Mouse (Mus musculus): ENCODE data around the gene Gm4924. TPM values are rescaled to one million over a fixed set of nuclear protein-coding genes. Genes with fewer than 3 reads are reported as not detected.

The Gm4924 gene
- 12.4 and 13.2 TPM in 2 replicates for polyA plus RNA-seq (2015; fragmentation: Nextera tagmentation; extraction: Ambion mirVana)

GRCm38 (mm10) chr10:82354083-82355010 is at the start of gene Gm4924:
TSS of gene Gm4924 (plus strand) at chr10:82354255.
- no peaks in the 10 kb centered on the region for H3K4me1 ChIP-seq
- peaks cover 22% of the 10 kb centered on the region for H3K36me3 ChIP-seq (ENCODE audit: poor library complexity, severe bottlenecking)
- peak within 1 kb of the TSS; percentile 66 for H3K4me3 ChIP-seq
- WGBS: 4% methylated on average over 34 of the region's 34 CpGs
- H3K9me3 ChIP-seq (replicated peaks): peaks cover 31% of the 10 kb centered on the region
- peak within 1 kb of the TSS; percentile 58 for H3K4me2 ChIP-seq
- ATAC-seq: peak; percentile 100
- H3K27me3 ChIP-seq: no peaks in the 10 kb centered on the region
- peak within 1 kb of the TSS; percentile 82 for H3K9ac ChIP-seq
- H3K27ac ChIP-seq: peak within 1 kb of the TSS; percentile 98

DNA sequence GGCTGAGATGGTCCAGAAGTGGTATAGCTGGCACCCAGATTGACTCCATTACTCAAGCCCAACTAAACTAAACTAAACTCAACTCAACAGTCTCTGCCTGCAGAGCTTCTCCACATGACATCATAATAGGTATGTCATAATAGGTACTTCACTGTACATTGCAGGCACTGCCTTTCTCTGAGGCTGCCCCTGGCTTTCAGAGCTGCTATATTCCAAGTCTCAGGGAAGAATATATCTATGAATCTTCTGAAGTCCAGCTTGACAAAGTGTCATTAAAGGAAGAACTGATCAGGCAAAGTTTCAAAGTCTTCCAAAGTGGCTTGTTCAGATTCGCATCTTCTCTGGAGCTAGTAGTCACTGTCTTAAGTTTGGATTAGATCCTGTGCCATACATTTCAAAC is 37.6 kb upstream of the Gm4924 start, which contains the start of gene 4932415D10Rik:
Gene 4932415D10Rik, minus strand, starts transcription at position 101 of the 400 bp plus-strand sequence.
- Histone ChIP-seq H3K27me3 (no peaks in the 10 kb centered on the region), H3K4me1 (no peaks in the 10 kb centered on the region), H3K9me3 (replicated peaks) (peaks cover 4% of the 10 kb centered on the region), H3K36me3 (ENCODE audit: poor library complexity, severe bottlenecking) (no peaks in the 10 kb centered on the region), H3K4me2 (no peak within 1 kb of the TSS), H3K27ac (no peak within 1 kb of the TSS), H3K4me3 (no peak within 1 kb of the TSS), H3K9ac (no peak within 1 kb of the TSS)
- no peak for ATAC-seq
- WGBS: 94% methylated on average over 1 of the region's 1 CpGs

DNA sequence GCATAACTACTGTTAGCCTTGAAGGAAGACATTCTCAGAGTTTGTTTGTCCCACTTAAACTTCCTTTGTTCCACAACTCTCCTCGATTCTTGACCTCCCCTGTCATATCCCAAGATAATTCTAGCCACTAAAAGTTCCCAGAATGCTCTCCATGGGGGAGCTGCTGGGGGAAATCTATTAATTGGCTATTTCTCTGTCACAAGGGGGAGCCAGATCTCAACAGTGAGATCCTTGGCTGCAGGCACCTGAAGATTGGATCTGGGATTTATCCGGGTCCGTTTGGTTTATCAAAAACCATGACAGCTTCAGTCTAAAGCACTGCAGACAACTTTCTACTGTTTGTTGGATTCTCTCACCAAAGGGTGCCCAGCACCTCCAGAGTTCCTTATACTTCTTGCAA is 33.9 kb upstream of the Gm4924 start:
- 69% methylated on average over 3 of the region's 3 CpGs for WGBS
- no peaks in the 10 kb centered on the region for H3K36me3 ChIP-seq (ENCODE audit: poor library complexity, severe bottlenecking)
- H3K9me3 ChIP-seq (replicated peaks): peaks cover 8% of the 10 kb centered on the region
- H3K4me3 ChIP-seq: no peak overlapping the region
- ATAC-seq: no peak
- no peak overlapping the region for H3K9ac ChIP-seq
- H3K27ac ChIP-seq: no peak overlapping the region
- no peak overlapping the region for H3K4me2 ChIP-seq
- no peaks in the 10 kb centered on the region for H3K27me3 ChIP-seq
- no peaks in the 10 kb centered on the region for H3K4me1 ChIP-seq

- ATAC-seq: no peak
- Histone ChIP-seq H3K9ac (no peak overlapping the region), H3K9me3 (replicated peaks) (peaks cover 7% of the 10 kb centered on the region; the same call in 1 of the 2 replicates), H3K36me3 (ENCODE audit: poor library complexity, severe bottlenecking) (no peaks in the 10 kb centered on the region), H3K4me1 (no peaks in the 10 kb centered on the region), H3K4me3 (no peak overlapping the region), H3K4me2 (no peak overlapping the region), H3K27ac (no peak overlapping the region), H3K27me3 (no peaks in the 10 kb centered on the region)
- 79% methylated on average over 5 of the region's 5 CpGs for whole genome bisulfite sequencing
Measured at GRCm38 (mm10) chr10:82329826-82330225, 24.2 kb upstream of the Gm4924 start.

DNA sequence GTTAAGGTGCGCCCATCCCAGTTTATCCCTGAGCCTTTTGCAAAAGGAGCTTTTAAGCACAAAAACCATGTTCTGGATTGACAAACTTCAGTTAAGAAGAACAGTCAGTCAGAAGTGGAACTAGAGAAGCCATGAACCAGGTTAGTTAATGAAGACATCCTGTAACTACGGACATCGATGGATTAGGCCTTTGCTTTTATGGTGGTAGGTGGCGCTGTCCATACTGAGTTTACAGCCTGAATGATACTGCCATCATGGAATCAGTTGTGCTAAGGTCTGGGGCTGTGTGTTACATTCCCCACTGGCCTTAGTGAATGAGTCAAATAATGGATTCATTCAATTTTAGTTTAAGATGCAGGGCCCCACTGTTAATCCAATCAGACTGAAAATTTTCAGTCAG is 1.3 kb downstream of the Gm4924 start:
- Histone ChIP-seq H3K9me3 (replicated peaks) (peaks cover 35% of the 10 kb centered on the region), H3K27ac (no peak overlapping the region), H3K36me3 (ENCODE audit: poor library complexity, severe bottlenecking) (peaks cover 22% of the 10 kb centered on the region), H3K4me2 (no peak overlapping the region), H3K4me3 (no peak overlapping the region), H3K9ac (no peak overlapping the region), H3K27me3 (no peaks in the 10 kb centered on the region), H3K4me1 (no peaks in the 10 kb centered on the region)
- 99% methylated on average over 4 of the region's 4 CpGs for WGBS
- ATAC-seq: no peak

DNA sequence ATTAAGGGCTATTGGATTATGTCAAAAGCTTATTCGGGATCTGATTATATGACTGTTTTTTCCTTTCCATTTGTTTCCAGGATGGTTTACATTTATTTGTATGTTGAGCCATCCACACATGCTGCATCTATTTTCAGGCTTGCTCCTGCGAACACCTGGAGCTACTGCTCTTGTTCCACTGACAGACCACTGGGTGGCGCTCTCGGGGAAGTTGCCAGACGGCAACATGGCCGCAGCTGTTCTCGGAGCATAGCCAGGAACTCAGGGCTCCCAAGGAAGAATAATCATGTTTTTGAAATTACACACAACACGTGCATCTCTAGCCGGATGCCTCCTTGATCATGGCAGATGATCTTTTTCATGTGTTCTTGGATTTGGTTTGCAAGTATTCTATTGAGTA is 7.9 kb downstream of the Gm4924 start:
- 88% methylated on average over 9 of the region's 9 CpGs for WGBS
- Histone ChIP-seq H3K27me3 (no peaks in the 10 kb centered on the region), H3K9ac (no peak overlapping the region), H3K4me2 (no peak overlapping the region), H3K4me3 (no peak overlapping the region), H3K36me3 (ENCODE audit: poor library complexity, severe bottlenecking) (peaks cover 37% of the 10 kb centered on the region), H3K4me1 (no peaks in the 10 kb centered on the region), H3K9me3 (replicated peaks) (peaks cover 57% of the 10 kb centered on the region), H3K27ac (no peak overlapping the region)
- no peak for ATAC-seq

DNA sequence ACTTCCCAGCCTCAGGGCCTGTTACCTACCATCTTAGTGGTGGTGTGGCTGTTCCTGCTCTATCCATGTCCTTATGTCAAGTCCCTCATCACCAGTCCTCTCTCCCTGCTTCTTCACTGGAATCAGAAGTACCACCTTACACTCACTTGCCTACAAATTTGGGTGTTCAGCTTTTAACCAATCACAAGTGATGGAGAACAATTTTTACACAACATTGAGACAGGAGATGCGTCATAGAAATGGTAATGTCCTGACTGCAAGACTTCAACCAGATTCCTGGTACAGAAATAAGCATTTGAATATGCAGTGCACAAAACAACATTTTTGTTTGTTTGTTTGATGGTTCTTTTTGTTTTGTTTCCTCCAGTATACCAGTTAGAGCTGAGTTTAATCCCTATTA is 28.9 kb downstream of the Gm4924 start:
- no peaks in the 10 kb centered on the region for H3K27me3 ChIP-seq
- no peak overlapping the region for H3K4me2 ChIP-seq
- no peaks in the 10 kb centered on the region for H3K4me1 ChIP-seq
- H3K4me3 ChIP-seq: no peak overlapping the region
- H3K9ac ChIP-seq: no peak overlapping the region
- H3K9me3 ChIP-seq (replicated peaks): peaks cover 53% of the 10 kb centered on the region
- no peak overlapping the region for H3K27ac ChIP-seq
- WGBS: 98% methylated on average over 1 of the region's 1 CpGs
- ATAC-seq: no peak
- peaks cover 21% of the 10 kb centered on the region for H3K36me3 ChIP-seq (ENCODE audit: poor library complexity, severe bottlenecking)

- no peak for ATAC-seq
- Histone ChIP-seq H3K4me1 (no peaks in the 10 kb centered on the region), H3K27me3 (no peaks in the 10 kb centered on the region), H3K4me3 (no peak overlapping the region), H3K9me3 (replicated peaks) (peaks cover 20% of the 10 kb centered on the region), H3K4me2 (no peak overlapping the region), H3K27ac (no peak overlapping the region), H3K36me3 (ENCODE audit: poor library complexity, severe bottlenecking) (peaks cover 7% of the 10 kb centered on the region), H3K9ac (no peak overlapping the region)
- WGBS: 82% methylated on average over 1 of the region's 1 CpGs
Measured at GRCm38 (mm10) chr10:82409511-82409910, 55.5 kb downstream of the Gm4924 start.

GRCm38 (mm10) chr10:82423631-82424030 is 69.6 kb downstream of the Gm4924 start:
- H3K4me1 ChIP-seq: no peaks in the 10 kb centered on the region
- no peak overlapping the region for H3K27ac ChIP-seq
- H3K4me3 ChIP-seq: no peak overlapping the region
- no peaks in the 10 kb centered on the region for H3K36me3 ChIP-seq (ENCODE audit: poor library complexity, severe bottlenecking)
- peaks cover 37% of the 10 kb centered on the region for H3K9me3 ChIP-seq (replicated peaks)
- ATAC-seq: no peak
- no peak overlapping the region for H3K4me2 ChIP-seq
- H3K27me3 ChIP-seq: no peaks in the 10 kb centered on the region
- H3K9ac ChIP-seq: no peak overlapping the region

Other genes starting within 250 kb of the Gm4924 start
- 8.9 and 9.2 TPM in 2 replicates for gene AU041133, start 226.2 kb upstream of the Gm4924 start, polyA plus RNA-seq (2015; fragmentation: Nextera tagmentation; extraction: Ambion mirVana)
- gene Zfp938, start 113.0 kb upstream of the Gm4924 start, polyA plus RNA-seq (2015; fragmentation: Nextera tagmentation; extraction: Ambion mirVana): 17.7 and 21.6 TPM in 2 replicates
- gene 4932415D10Rik, start 37.7 kb upstream of the Gm4924 start, polyA plus RNA-seq (2015; fragmentation: Nextera tagmentation; extraction: Ambion mirVana): not detected in 2 replicates
- not detected in 2 replicates for gene Gm1553, start 138.4 kb downstream of the Gm4924 start, polyA plus RNA-seq (2015; fragmentation: Nextera tagmentation; extraction: Ambion mirVana)

Data from forebrain, embryonic 13.5 days (tissue).